Mouse (Mus musculus): ENCODE measurements around the gene Bid. TPM values are rescaled to one million over a fixed set of nuclear protein-coding genes. Genes with fewer than 3 reads are reported as not detected.
"Not testable (repeated sequence)": the region's sequence is repeated elsewhere in the genome, so short reads cannot be mapped to it uniquely, and the experiment has no call there.

Bid gene
- polyA plus RNA-seq, 1 experiment from 2014 or later = 20.2 TPM

- 42% methylated on average over 1 of the region's 1 CpGs for WGBS (ENCODE audit: insufficient replicate concordance)
- ATAC-seq (ENCODE audit: low read depth) = no peak
- no peak overlapping the region for H3K27ac ChIP-seq (ENCODE audit: low read length)
- H3K4me3 ChIP-seq (ENCODE audit: low read depth, low read length) = no peak overlapping the region
- H3K9ac ChIP-seq (ENCODE audit: low read depth, low read length) = no peak overlapping the region
- peaks cover 14% of the 10 kb centered on the region for H3K4me1 ChIP-seq (ENCODE audit: control insufficient read depth, low read depth, low read length)
- H3K27me3 ChIP-seq (ENCODE audit: control insufficient read depth, insufficient read depth, low read depth, low read length) = no peaks in the 10 kb centered on the region
- H3K4me2 ChIP-seq (ENCODE audit: low read depth, low read length) = no peak overlapping the region
- 0 out of 2 replicates have a peak, but pooled peaks cover 5% of the 10 kb centered on the region for H3K36me3 ChIP-seq (ENCODE audit: control insufficient read depth, insufficient read depth)
- no peaks in the 10 kb centered on the region for H3K9me3 ChIP-seq (replicated peaks; ENCODE audit: control insufficient read depth, low read length)
Observed at GRCm38 (mm10) chr6:120929421-120929820, 12.8 kb upstream of the Bid start.

- no peak overlapping the region for H3K9ac ChIP-seq (ENCODE audit: low read depth, low read length)
- ATAC-seq (ENCODE audit: low read depth) = peak; percentile 17; the same call in 1 of the 2 replicates
- H3K27ac ChIP-seq (ENCODE audit: low read length) = no peak overlapping the region
- peaks cover 14% of the 10 kb centered on the region for H3K4me1 ChIP-seq (ENCODE audit: control insufficient read depth, low read depth, low read length)
- H3K4me3 ChIP-seq (ENCODE audit: low read depth, low read length) = no peak overlapping the region
- 0 out of 2 replicates have a peak, but pooled peaks cover 5% of the 10 kb centered on the region for H3K36me3 ChIP-seq (ENCODE audit: control insufficient read depth, insufficient read depth)
- no peaks in the 10 kb centered on the region for H3K27me3 ChIP-seq (ENCODE audit: control insufficient read depth, insufficient read depth, low read depth, low read length)
- WGBS (ENCODE audit: insufficient replicate concordance) = 77% methylated on average over 3 of the region's 3 CpGs
- no peak overlapping the region for H3K4me2 ChIP-seq (ENCODE audit: low read depth, low read length)
- H3K9me3 ChIP-seq (replicated peaks; ENCODE audit: control insufficient read depth, low read length) = no peaks in the 10 kb centered on the region
Observed at GRCm38 (mm10) chr6:120927765-120928164, 11.1 kb upstream of the Bid start.

GRCm38 (mm10) chr6:120926880-120927279 lies 10.2 kb upstream of the Bid start:
- ATAC-seq (ENCODE audit: low read depth) = no peak
- Histone ChIP-seq H3K4me2 (ENCODE audit: low read depth, low read length) (no peak overlapping the region), H3K27me3 (ENCODE audit: control insufficient read depth, insufficient read depth, low read depth, low read length) (no peaks in the 10 kb centered on the region), H3K4me1 (ENCODE audit: control insufficient read depth, low read depth, low read length) (peaks cover 14% of the 10 kb centered on the region), H3K4me3 (ENCODE audit: low read depth, low read length) (no peak overlapping the region), H3K9ac (ENCODE audit: low read depth, low read length) (no peak overlapping the region), H3K27ac (ENCODE audit: low read length) (no peak overlapping the region), H3K9me3 (replicated peaks; ENCODE audit: control insufficient read depth, low read length) (no peaks in the 10 kb centered on the region), H3K36me3 (ENCODE audit: control insufficient read depth, insufficient read depth) (no peaks in the 10 kb centered on the region)
- 59% methylated on average over 2 of the region's 2 CpGs for WGBS (ENCODE audit: insufficient replicate concordance)

GRCm38 (mm10) chr6:120924791-120925321 lies 8.2 kb upstream of the Bid start:
- 59% methylated on average over 2 of the region's 2 CpGs for WGBS (ENCODE audit: insufficient replicate concordance)

GRCm38 (mm10) chr6:120917975-120918374 lies 1.3 kb upstream of the Bid start:
- H3K4me3 ChIP-seq (ENCODE audit: low read depth, low read length) = no peak overlapping the region
- no peak overlapping the region for H3K9ac ChIP-seq (ENCODE audit: low read depth, low read length)
- peaks cover 38% of the 10 kb centered on the region for H3K4me1 ChIP-seq (ENCODE audit: control insufficient read depth, low read depth, low read length)
- H3K36me3 ChIP-seq (ENCODE audit: control insufficient read depth, insufficient read depth) = no peaks in the 10 kb centered on the region
- no peak overlapping the region for H3K27ac ChIP-seq (ENCODE audit: low read length)
- no peaks in the 10 kb centered on the region for H3K27me3 ChIP-seq (ENCODE audit: control insufficient read depth, insufficient read depth, low read depth, low read length)
- ATAC-seq (ENCODE audit: low read depth) = no peak
- no peaks in the 10 kb centered on the region for H3K9me3 ChIP-seq (replicated peaks; ENCODE audit: control insufficient read depth, low read length)
- no peak overlapping the region for H3K4me2 ChIP-seq (ENCODE audit: low read depth, low read length)
- WGBS (ENCODE audit: insufficient replicate concordance) = 39% methylated on average over 3 of the region's 3 CpGs

More at GRCm38 (mm10) chr6:120924791-120925321, 8.2 kb upstream of the Bid start:
- H3K36me3 ChIP-seq (ENCODE audit: control insufficient read depth, insufficient read depth); H3K4me1 ChIP-seq (ENCODE audit: control insufficient read depth, low read depth, low read length); H3K4me3 ChIP-seq (ENCODE audit: low read depth, low read length); H3K9ac ChIP-seq (ENCODE audit: low read depth, low read length); H3K9me3 ChIP-seq (replicated peaks; ENCODE audit: control insufficient read depth, low read length); H3K4me2 ChIP-seq (ENCODE audit: low read depth, low read length); H3K27me3 ChIP-seq (ENCODE audit: control insufficient read depth, insufficient read depth, low read depth, low read length); H3K27ac ChIP-seq (ENCODE audit: low read length): not testable (repeated sequence)
- peak; percentile 53 for ATAC-seq (ENCODE audit: low read depth)

GRCm38 (mm10) chr6:120916972-120917881 lies 574 bp upstream of the Bid start:
- not testable (repeated sequence) for H3K9me3 ChIP-seq (replicated peaks; ENCODE audit: control insufficient read depth, low read length); H3K36me3 ChIP-seq (ENCODE audit: control insufficient read depth, insufficient read depth); H3K27ac ChIP-seq (ENCODE audit: low read length); H3K27me3 ChIP-seq (ENCODE audit: control insufficient read depth, insufficient read depth, low read depth, low read length)
- WGBS (ENCODE audit: insufficient replicate concordance) = 28% methylated on average over 9 of the region's 14 CpGs
- Histone ChIP-seq H3K4me2 (ENCODE audit: low read depth, low read length) (peak overlapping the region; percentile 97), H3K4me1 (ENCODE audit: control insufficient read depth, low read depth, low read length) (peaks cover 45% of the 10 kb centered on the region), H3K4me3 (ENCODE audit: low read depth, low read length) (peak overlapping the region; percentile 70), H3K9ac (ENCODE audit: low read depth, low read length) (peak overlapping the region; percentile 66)
- ATAC-seq (ENCODE audit: low read depth) = peak; percentile 26

- peaks cover 59% of the 10 kb centered on the region for H3K4me1 ChIP-seq (ENCODE audit: control insufficient read depth, low read depth, low read length)
- H3K4me3 ChIP-seq (ENCODE audit: low read depth, low read length) = peak overlapping the region; percentile 70
- H3K27ac ChIP-seq (ENCODE audit: low read length) = peak overlapping the region; percentile 86
- ATAC-seq (ENCODE audit: low read depth) = no peak
- H3K9me3 ChIP-seq (replicated peaks; ENCODE audit: control insufficient read depth, low read length) = no peaks in the 10 kb centered on the region
- H3K27me3 ChIP-seq (ENCODE audit: control insufficient read depth, insufficient read depth, low read depth, low read length) = no peaks in the 10 kb centered on the region
- no peaks in the 10 kb centered on the region for H3K36me3 ChIP-seq (ENCODE audit: control insufficient read depth, insufficient read depth)
- H3K9ac ChIP-seq (ENCODE audit: low read depth, low read length) = peak overlapping the region; percentile 66
- whole genome bisulfite sequencing (ENCODE audit: insufficient replicate concordance) = 8% methylated on average over 2 of the region's 2 CpGs
- H3K4me2 ChIP-seq (ENCODE audit: low read depth, low read length) = peak overlapping the region; percentile 97
Observed at GRCm38 (mm10) chr6:120915649-120915975, 1.0 kb downstream of the Bid start.

GRCm38 (mm10) chr6:120914911-120915648 lies 1.6 kb downstream of the Bid start:
- Histone ChIP-seq H3K36me3 (ENCODE audit: control insufficient read depth, insufficient read depth) (no peaks in the 10 kb centered on the region), H3K4me1 (ENCODE audit: control insufficient read depth, low read depth, low read length) (peaks cover 59% of the 10 kb centered on the region), H3K4me2 (ENCODE audit: low read depth, low read length) (peak overlapping the region; percentile 97), H3K27me3 (ENCODE audit: control insufficient read depth, insufficient read depth, low read depth, low read length) (no peaks in the 10 kb centered on the region), H3K9ac (ENCODE audit: low read depth, low read length) (peak overlapping the region; percentile 66), H3K27ac (ENCODE audit: low read length) (peak overlapping the region; percentile 86), H3K4me3 (ENCODE audit: low read depth, low read length) (peak overlapping the region; percentile 70), H3K9me3 (replicated peaks; ENCODE audit: control insufficient read depth, low read length) (no peaks in the 10 kb centered on the region)
- 8% methylated on average over 9 of the region's 9 CpGs for WGBS (ENCODE audit: insufficient replicate concordance)
- ATAC-seq (ENCODE audit: low read depth) = peak; percentile 70

Measured in liver, embryonic 16.5 days (tissue).